Mouse (Mus musculus) liver, postnatal 0 days (tissue): Measurements from ENCODE around the gene Tnf.
"Not testable (repeated sequence)": the region's sequence is repeated elsewhere in the genome, so short reads cannot be mapped to it uniquely, and the experiment has no call there.

Source experiments
- CTCF ChIP-seq: sonication (generic); IDR thresholded peaks from 2 replicates; pipeline ENCODE4 v1.5.1; 2016; ENCODE audit warnings: antibody characterized with exemption, low read depth
- EP300 ChIP-seq: IDR thresholded peaks from 2 replicates; pipeline ENCODE4 v1.6.1; 2016; ENCODE audit warnings: antibody characterized with exemption, low read depth, mild to moderate bottlenecking

DNA sequence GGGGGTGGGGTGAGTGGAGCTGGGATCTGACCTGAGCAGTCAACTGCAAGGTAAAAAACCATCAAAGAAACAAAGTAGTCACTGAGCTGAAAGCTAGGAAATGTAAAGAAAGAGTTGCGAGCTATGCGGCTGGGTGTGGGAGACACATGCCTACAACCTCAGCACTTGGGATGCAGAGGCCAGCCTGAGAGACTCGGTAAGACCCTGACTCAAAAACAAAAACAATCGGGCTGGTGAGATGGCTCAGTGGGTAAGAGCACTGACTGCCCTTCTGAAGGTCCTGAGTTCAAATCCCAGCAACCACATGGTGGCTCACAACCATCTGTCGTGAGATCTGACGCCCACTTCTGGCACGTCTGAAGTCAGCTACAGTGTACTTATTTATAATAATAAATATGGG, 32.3 kb upstream of the Tnf start:
- TF ChIP-seq CTCF, EP300: not testable (repeated sequence)
